Mouse (Mus musculus): ENCODE measurements around the gene Rab3gap1.

DNA sequence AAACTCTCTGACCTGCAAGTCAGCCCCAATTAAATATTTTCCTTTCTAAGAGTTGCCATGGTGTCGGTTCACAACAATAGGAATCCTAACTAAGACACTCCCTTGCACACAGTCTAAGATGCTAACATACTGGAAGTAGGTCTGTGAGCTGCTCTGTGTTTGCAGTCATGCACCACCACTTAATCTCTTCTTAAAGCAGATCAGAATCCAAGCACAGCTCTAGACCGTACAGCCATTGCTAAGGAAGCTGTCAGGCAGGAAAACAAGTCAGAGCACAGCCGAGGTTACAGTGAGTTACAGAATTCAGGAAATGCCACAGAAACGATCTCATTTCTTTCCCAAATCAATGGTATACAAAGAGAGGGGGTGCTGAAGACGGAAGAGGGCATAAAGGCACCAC, 90.2 kb downstream of the Rab3gap1 start:
- TF ChIP-seq POLR2A (IDR thresholded peaks at IDR 0.05; ENCODE audit: extremely low read depth, insufficient read depth, low read length) = no peak
- TF ChIP-seq CTCF (IDR thresholded peaks at IDR 0.05; ENCODE audit: low read depth, low read length) = no peak

Data from liver, adult 2 months (tissue).